Mouse (Mus musculus) forebrain, embryonic 10.5 days (tissue): ENCODE data around the gene Grb10. TPM values are rescaled to one million over a fixed set of nuclear protein-coding genes. Genes with fewer than 3 reads are reported as not detected.

ENCODE experiments used
- DNase-seq: peaks from one replicate; pipeline ENCODE4 v3.0.0-alpha.2; 2017; ENCODE audit warnings: low spot score; ENCODE audit errors: extremely low spot score
- H3K27ac ChIP-seq: fragments of 300-500 bp; sonication (generic); 2 replicates; pipeline ENCODE4 v1.5.1; 2016; ENCODE audit warnings: mild to moderate bottlenecking
- H3K27me3 ChIP-seq: fragments of 300-500 bp; sonication (generic); 2 replicates; pipeline ENCODE4 v1.6.1; 2016; ENCODE audit warnings: mild to moderate bottlenecking; ENCODE audit not compliant: poor library complexity, severe bottlenecking
- H3K36me3 ChIP-seq: fragments of 300-500 bp; sonication (generic); replicated peaks from 2 replicates; pipeline ENCODE4 v1.6.1; 2016; ENCODE audit warnings: mild to moderate bottlenecking, moderate library complexity
- H3K4me1 ChIP-seq: fragments of 300-500 bp; sonication (generic); 2 replicates; pipeline ENCODE4 v1.6.1; 2016
- H3K4me3 ChIP-seq: fragments of 300-500 bp; sonication (generic); 2 replicates; pipeline ENCODE4 v1.5.1; 2016; ENCODE audit warnings: mild to moderate bottlenecking, moderate library complexity
- H3K9me3 ChIP-seq: fragments of 300-500 bp; sonication (generic); 2 replicates; pipeline ENCODE4 v1.6.1; 2016; ENCODE audit warnings: mild to moderate bottlenecking, moderate library complexity
- WGBS: fragments of 180-500 bp; shearing (Covaris S2); methylation state at CpG from one replicate; pipeline ENCODE4 v1.1.7; 2016; 5-methylcytosine and 5-hydroxymethylcytosine counted together
- polyA plus RNA-seq: library from polyadenylated mRNA; unstranded; fragments of >200 nt; fragmentation: Nextera tagmentation; extraction: Ambion mirVana; gene quantifications from 2 replicates; pipeline ENCODE4 v1.2.1, GENCODE M21; 2016

The Grb10 gene
- polyA plus RNA-seq, 1 experiment from 2014 or later: 471 TPM

DNA sequence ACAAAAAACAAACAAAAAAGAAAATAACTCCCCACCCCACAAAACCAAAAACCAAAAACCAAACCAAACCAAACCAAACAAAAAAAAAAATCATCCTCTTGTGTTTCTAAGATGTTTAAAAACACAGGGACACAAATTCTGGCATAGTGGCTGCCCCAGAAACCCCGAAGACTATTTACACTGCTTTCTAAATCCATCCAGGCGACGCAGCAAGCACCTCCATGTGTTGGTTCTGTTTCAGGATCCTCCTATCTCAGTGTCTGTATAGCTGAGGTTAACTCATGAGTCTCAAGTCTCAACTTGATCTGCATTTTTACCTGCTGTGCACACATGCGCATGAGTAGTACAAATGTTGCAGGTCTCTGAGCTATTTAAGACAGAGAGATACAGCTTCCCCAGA lies 1.9 kb upstream of the Grb10 start:
- no peak overlapping the region for H3K27ac ChIP-seq
- no peak overlapping the region for H3K4me3 ChIP-seq
- DNase-seq: no peak
- peaks cover 11% of the 10 kb centered on the region for H3K4me1 ChIP-seq
- H3K9me3 ChIP-seq: no peaks in the 10 kb centered on the region
- H3K27me3 ChIP-seq: peaks cover 89% of the 10 kb centered on the region
- peaks cover 3% of the 10 kb centered on the region; the same call in 1 of the 2 replicates for H3K36me3 ChIP-seq
- 89% methylated on average over 4 of the region's 4 CpGs for WGBS

GRCm38 (mm10) chr11:12039748-12040147 lies 1.3 kb upstream of the Grb10 start:
- Histone ChIP-seq H3K4me3 (no peak overlapping the region), H3K27me3 (peaks cover 95% of the 10 kb centered on the region), H3K27ac (no peak overlapping the region), H3K9me3 (no peaks in the 10 kb centered on the region), H3K36me3 (peaks cover 3% of the 10 kb centered on the region; the same call in 1 of the 2 replicates), H3K4me1 (peaks cover 11% of the 10 kb centered on the region)
- 72% methylated on average over 6 of the region's 6 CpGs for WGBS
- DNase-seq: no peak

- 26% methylated on average over 3 of the region's 3 CpGs for WGBS
- H3K27me3 ChIP-seq: peaks cover 97% of the 10 kb centered on the region
- DNase-seq: peak; percentile 47
- peaks cover 11% of the 10 kb centered on the region for H3K4me1 ChIP-seq
- peaks cover 3% of the 10 kb centered on the region; the same call in 1 of the 2 replicates for H3K36me3 ChIP-seq
- peak overlapping the region; percentile 97 for H3K27ac ChIP-seq
- no peaks in the 10 kb centered on the region for H3K9me3 ChIP-seq
- H3K4me3 ChIP-seq: peak overlapping the region; percentile 69
Observed at GRCm38 (mm10) chr11:12039098-12039497, 615 bp upstream of the Grb10 start.

- peak overlapping the region; percentile 97 for H3K27ac ChIP-seq
- peaks cover 100% of the 10 kb centered on the region for H3K27me3 ChIP-seq
- peaks cover 17% of the 10 kb centered on the region for H3K4me1 ChIP-seq
- peaks cover 6% of the 10 kb centered on the region for H3K36me3 ChIP-seq
- peak overlapping the region; percentile 69 for H3K4me3 ChIP-seq
- DNase-seq: peak; percentile 55
- H3K9me3 ChIP-seq: no peaks in the 10 kb centered on the region
- WGBS: 4% methylated on average over 48 of the region's 48 CpGs
Observed at GRCm38 (mm10) chr11:12037689-12038469, 604 bp downstream of the Grb10 start.

GRCm38 (mm10) chr11:12037075-12037686 lies 1.3 kb downstream of the Grb10 start:
- Histone ChIP-seq H3K9me3 (no peaks in the 10 kb centered on the region), H3K27ac (peak overlapping the region; percentile 97), H3K27me3 (peaks cover 100% of the 10 kb centered on the region), H3K4me3 (peak overlapping the region; percentile 69), H3K36me3 (peaks cover 11% of the 10 kb centered on the region), H3K4me1 (peaks cover 22% of the 10 kb centered on the region)
- 2% methylated on average over 82 of the region's 93 CpGs for WGBS
- peak; percentile 75 for DNase-seq

- 2% methylated on average over 65 of the region's 65 CpGs for WGBS
- Histone ChIP-seq H3K4me3 (peak overlapping the region; percentile 69), H3K27me3 (peaks cover 100% of the 10 kb centered on the region), H3K9me3 (no peaks in the 10 kb centered on the region; the same call in 1 of the 2 replicates), H3K27ac (peak overlapping the region; percentile 97), H3K4me1 (peaks cover 28% of the 10 kb centered on the region), H3K36me3 (peaks cover 19% of the 10 kb centered on the region)
- peak; percentile 44 for DNase-seq
Observed at GRCm38 (mm10) chr11:12035916-12036910, 2.3 kb downstream of the Grb10 start.

DNA sequence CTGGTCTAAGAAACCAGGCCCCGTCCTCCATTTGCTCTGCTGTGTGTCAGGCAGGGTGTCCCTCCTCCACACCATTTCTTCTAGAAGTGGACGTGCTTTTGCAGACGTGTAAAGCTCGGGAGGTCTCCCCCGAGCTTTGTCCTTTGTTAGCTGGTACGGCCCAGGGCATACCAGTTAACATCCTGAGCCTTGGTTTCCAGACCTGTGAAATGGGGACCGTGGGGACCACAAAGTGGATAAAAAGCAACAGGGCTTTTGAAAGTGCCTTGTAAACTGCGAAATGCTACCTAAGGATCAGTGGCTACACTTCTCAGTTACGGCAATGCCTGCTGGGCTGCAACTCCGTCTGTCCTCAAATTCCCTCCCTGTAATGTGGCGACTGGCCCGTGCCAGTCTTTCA lies 3.2 kb downstream of the Grb10 start:
- Histone ChIP-seq H3K4me1 (peaks cover 28% of the 10 kb centered on the region), H3K9me3 (no peaks in the 10 kb centered on the region; the same call in 1 of the 2 replicates), H3K36me3 (peaks cover 25% of the 10 kb centered on the region), H3K27ac (peak overlapping the region; percentile 97), H3K27me3 (peaks cover 100% of the 10 kb centered on the region), H3K4me3 (peak overlapping the region; percentile 69)
- WGBS: 7% methylated on average over 12 of the region's 12 CpGs
- peak; percentile 36 for DNase-seq

DNA sequence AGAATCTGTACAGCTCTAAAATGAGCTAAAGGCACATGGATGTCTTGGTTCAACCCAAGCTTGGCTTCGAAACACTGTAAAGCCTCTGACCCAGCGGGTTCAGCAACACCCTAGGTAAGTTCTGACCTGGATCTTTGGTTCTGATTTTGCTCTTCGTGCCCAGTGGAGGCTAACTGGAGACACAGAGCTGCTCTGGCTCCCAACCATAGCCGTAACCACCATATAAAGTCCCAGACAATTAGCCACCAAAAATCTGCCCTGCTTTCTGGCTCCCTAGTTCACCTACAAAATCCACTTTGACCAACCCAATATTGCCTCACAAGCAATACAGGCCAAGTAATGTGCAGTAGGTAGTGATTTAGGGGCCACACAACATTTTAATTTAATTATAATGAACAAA lies 3.7 kb downstream of the Grb10 start:
- Histone ChIP-seq H3K4me1 (peaks cover 28% of the 10 kb centered on the region), H3K4me3 (peak overlapping the region; percentile 69), H3K36me3 (peaks cover 30% of the 10 kb centered on the region), H3K9me3 (no peaks in the 10 kb centered on the region; the same call in 1 of the 2 replicates), H3K27ac (peak overlapping the region; percentile 97), H3K27me3 (peaks cover 100% of the 10 kb centered on the region)
- WGBS: 56% methylated on average over 4 of the region's 4 CpGs
- no peak for DNase-seq

GRCm38 (mm10) chr11:12034371-12034770 lies 4.1 kb downstream of the Grb10 start:
- Histone ChIP-seq H3K36me3 (peaks cover 34% of the 10 kb centered on the region), H3K4me3 (peak overlapping the region; percentile 69), H3K27me3 (peaks cover 100% of the 10 kb centered on the region), H3K27ac (peak overlapping the region; percentile 97), H3K9me3 (peaks cover 1% of the 10 kb centered on the region), H3K4me1 (peaks cover 25% of the 10 kb centered on the region)
- WGBS: 27% methylated on average over 5 of the region's 5 CpGs
- DNase-seq: no peak

- DNase-seq: no peak
- WGBS: 35% methylated on average over 5 of the region's 5 CpGs
- peaks cover 100% of the 10 kb centered on the region for H3K27me3 ChIP-seq
- H3K27ac ChIP-seq: peak overlapping the region; percentile 64
- H3K9me3 ChIP-seq: peaks cover 15% of the 10 kb centered on the region
- H3K4me3 ChIP-seq: peak overlapping the region; percentile 69
- H3K4me1 ChIP-seq: peaks cover 17% of the 10 kb centered on the region
- peaks cover 50% of the 10 kb centered on the region for H3K36me3 ChIP-seq
Observed at GRCm38 (mm10) chr11:12032831-12033230, 5.7 kb downstream of the Grb10 start.

- DNase-seq: no peak
- Histone ChIP-seq H3K4me3 (peak overlapping the region; percentile 36), H3K9me3 (peaks cover 56% of the 10 kb centered on the region), H3K36me3 (peaks cover 99% of the 10 kb centered on the region), H3K27ac (no peak overlapping the region), H3K4me1 (peaks cover 14% of the 10 kb centered on the region), H3K27me3 (peaks cover 100% of the 10 kb centered on the region)
- 50% methylated on average over 17 of the region's 17 CpGs for WGBS
Observed at GRCm38 (mm10) chr11:12026638-12027037, 11.8 kb downstream of the Grb10 start.
